Mouse (Mus musculus) olfactory bulb, adult 2 months (tissue): ENCODE data around the gene Thsd7a.

Experiments used
- CTCF ChIP-seq: fragments of 200-500 bp; IDR thresholded peaks from 2 replicates; pipeline ENCODE4 v1.5.1; 2012; ENCODE audit warnings: low read depth, mild to moderate bottlenecking, low read length, moderate library complexity; ENCODE audit not compliant: insufficient read depth
- POLR2A ChIP-seq: fragments of 200-500 bp; IDR thresholded peaks from 2 replicates; pipeline ENCODE4 v1.6.1; 2012; ENCODE audit warnings: mild to moderate bottlenecking, low read depth, low read length, moderate library complexity; ENCODE audit not compliant: insufficient read depth

GRCm38 (mm10) chr6:12481527-12482163 lies 267.6 kb downstream of the Thsd7a start:
- TF ChIP-seq POLR2A (no peak), CTCF (no peak)
